Mouse (Mus musculus) midbrain, embryonic 13.5 days (tissue): Measurements from ENCODE around the gene Lgals1. TPM values are rescaled to one million over a fixed set of nuclear protein-coding genes. Genes with fewer than 3 reads are reported as not detected.
A peak's percentile ranks its signal among the peaks of the same experiment; 100 is the strongest.

Experiments used
- ATAC-seq: fragments of 200-750 bp; cut with Nextera tagmentation; 2 replicates; pipeline ENCODE4 v1.8.0; 2017; ENCODE audit warnings: mild to moderate bottlenecking, moderate TSS enrichment, moderate library complexity
- H3K27ac ChIP-seq: fragments of 300-500 bp; sonication (generic); 2 replicates; pipeline ENCODE4 v1.5.1; 2015; ENCODE audit warnings: inconsistent platforms, mild to moderate bottlenecking, moderate library complexity
- H3K27me3 ChIP-seq: fragments of 300-500 bp; sonication (generic); 2 replicates; pipeline ENCODE4 v1.6.1; 2015; ENCODE audit warnings: mild to moderate bottlenecking, inconsistent platforms
- H3K36me3 ChIP-seq: fragments of 300-500 bp; sonication (generic); 2 replicates; pipeline ENCODE4 v1.6.1; 2015; ENCODE audit warnings: mild to moderate bottlenecking, inconsistent platforms
- H3K4me1 ChIP-seq: fragments of 300-500 bp; sonication (generic); replicated peaks from 2 replicates; pipeline ENCODE4 v1.6.1; 2015; ENCODE audit warnings: inconsistent platforms
- H3K4me2 ChIP-seq: fragments of 300-500 bp; sonication (generic); replicated peaks from 2 replicates; pipeline ENCODE4 v1.6.1; 2015; ENCODE audit warnings: moderate library complexity, mild to moderate bottlenecking, inconsistent platforms
- H3K4me3 ChIP-seq: fragments of 300-500 bp; sonication (generic); replicated peaks from 2 replicates; pipeline ENCODE4 v1.5.1; 2015; ENCODE audit warnings: mild to moderate bottlenecking, inconsistent platforms
- H3K9ac ChIP-seq: fragments of 300-500 bp; sonication (generic); replicated peaks from 2 replicates; pipeline ENCODE4 v1.6.1; 2015; ENCODE audit warnings: mild to moderate bottlenecking, inconsistent platforms
- H3K9me3 ChIP-seq: fragments of 300-500 bp; sonication (generic); 2 replicates; pipeline ENCODE4 v1.6.1; 2016; ENCODE audit warnings: mild to moderate bottlenecking, inconsistent platforms
- WGBS: fragments of 180-500 bp; shearing (Covaris S2); methylation state at CpG from one replicate; pipeline ENCODE4 v1.1.7; 2015; 5-methylcytosine and 5-hydroxymethylcytosine counted together
- polyA plus RNA-seq: library from polyadenylated mRNA; unstranded; fragments of >200 nt; fragmentation: Nextera tagmentation; extraction: Ambion mirVana; gene quantifications from 2 replicates; pipeline ENCODE4 v1.2.1, GENCODE M21; 2015

Lgals1 gene
- polyA plus RNA-seq, 1 experiment from 2014 or later, result 125 TPM

- peak within 1 kb of the TSS; percentile 77 for H3K9ac ChIP-seq
- peak within 1 kb of the TSS; percentile 77 for H3K27ac ChIP-seq
- ATAC-seq, result peak; percentile 98
- H3K4me1 ChIP-seq, result peaks cover 31% of the 10 kb centered on the region
- peak within 1 kb of the TSS; percentile 58 for H3K4me3 ChIP-seq
- WGBS, result under 1% methylated on average over 24 of the region's 24 CpGs
- peak within 1 kb of the TSS; percentile 75 for H3K4me2 ChIP-seq
- no peaks in the 10 kb centered on the region for H3K9me3 ChIP-seq
- peaks cover 18% of the 10 kb centered on the region for H3K36me3 ChIP-seq
- peaks cover 17% of the 10 kb centered on the region; the same call in 1 of the 2 replicates for H3K27me3 ChIP-seq
Measured at GRCm38 (mm10) chr15:78947657-78948056, 21.1 kb downstream of the Lgals1 start, which contains the start of gene Triobp. Gene Triobp, plus strand, starts transcription at chr15:78947724.

- H3K4me2 ChIP-seq, result peak overlapping the region; percentile 75
- H3K36me3 ChIP-seq, result peaks cover 24% of the 10 kb centered on the region
- peak overlapping the region; percentile 77 for H3K9ac ChIP-seq
- H3K4me3 ChIP-seq, result peak overlapping the region; percentile 58
- no peaks in the 10 kb centered on the region for H3K9me3 ChIP-seq
- peak; percentile 51 for ATAC-seq
- H3K4me1 ChIP-seq, result peaks cover 26% of the 10 kb centered on the region
- peaks cover 17% of the 10 kb centered on the region; the same call in 1 of the 2 replicates for H3K27me3 ChIP-seq
- 5% methylated on average over 11 of the region's 11 CpGs for WGBS
- H3K27ac ChIP-seq, result peak overlapping the region; percentile 77
Measured at GRCm38 (mm10) chr15:78948152-78948725, 21.7 kb downstream of the Lgals1 start.

GRCm38 (mm10) chr15:78948883-78949282 lies 22.4 kb downstream of the Lgals1 start:
- H3K36me3 ChIP-seq, result peaks cover 30% of the 10 kb centered on the region
- 95% methylated on average over 3 of the region's 3 CpGs for WGBS
- H3K4me2 ChIP-seq, result peak overlapping the region; percentile 75
- H3K9ac ChIP-seq, result no peak overlapping the region
- H3K27me3 ChIP-seq, result peaks cover 17% of the 10 kb centered on the region; the same call in 1 of the 2 replicates
- H3K9me3 ChIP-seq, result no peaks in the 10 kb centered on the region
- H3K27ac ChIP-seq, result no peak overlapping the region
- H3K4me1 ChIP-seq, result peaks cover 26% of the 10 kb centered on the region
- no peak for ATAC-seq
- H3K4me3 ChIP-seq, result peak overlapping the region; percentile 58

- peaks cover 4% of the 10 kb centered on the region; the same call in 1 of the 2 replicates for H3K4me1 ChIP-seq
- no peak overlapping the region for H3K9ac ChIP-seq
- no peak overlapping the region for H3K4me2 ChIP-seq
- H3K9me3 ChIP-seq, result no peaks in the 10 kb centered on the region
- peaks cover 78% of the 10 kb centered on the region for H3K36me3 ChIP-seq
- H3K27me3 ChIP-seq, result no peaks in the 10 kb centered on the region
- H3K4me3 ChIP-seq, result no peak overlapping the region
- no peak overlapping the region for H3K27ac ChIP-seq
- ATAC-seq, result no peak
- WGBS, result 73% methylated on average over 3 of the region's 3 CpGs
Measured at GRCm38 (mm10) chr15:78955663-78956062, 29.1 kb downstream of the Lgals1 start.

GRCm38 (mm10) chr15:78956351-78956750 lies 29.8 kb downstream of the Lgals1 start:
- H3K4me2 ChIP-seq, result no peak overlapping the region
- no peak overlapping the region for H3K4me3 ChIP-seq
- no peaks in the 10 kb centered on the region for H3K27me3 ChIP-seq
- H3K36me3 ChIP-seq, result peaks cover 79% of the 10 kb centered on the region
- no peak for ATAC-seq
- 90% methylated on average over 4 of the region's 4 CpGs for WGBS
- no peaks in the 10 kb centered on the region for H3K9me3 ChIP-seq
- no peaks in the 10 kb centered on the region for H3K4me1 ChIP-seq
- H3K27ac ChIP-seq, result no peak overlapping the region
- H3K9ac ChIP-seq, result no peak overlapping the region

GRCm38 (mm10) chr15:78957021-78957420 lies 30.5 kb downstream of the Lgals1 start:
- Histone ChIP-seq H3K4me1 (no peaks in the 10 kb centered on the region; the same call in 1 of the 2 replicates), H3K27me3 (no peaks in the 10 kb centered on the region), H3K4me2 (no peak overlapping the region), H3K36me3 (peaks cover 80% of the 10 kb centered on the region), H3K27ac (no peak overlapping the region), H3K9me3 (no peaks in the 10 kb centered on the region), H3K9ac (no peak overlapping the region), H3K4me3 (no peak overlapping the region)
- 79% methylated on average over 15 of the region's 15 CpGs for WGBS
- ATAC-seq, result no peak

- H3K9me3 ChIP-seq, result no peaks in the 10 kb centered on the region
- H3K36me3 ChIP-seq, result peaks cover 74% of the 10 kb centered on the region
- H3K27ac ChIP-seq, result no peak overlapping the region
- no peaks in the 10 kb centered on the region for H3K27me3 ChIP-seq
- H3K4me1 ChIP-seq, result peaks cover 7% of the 10 kb centered on the region
- no peak overlapping the region for H3K4me3 ChIP-seq
- WGBS, result 95% methylated on average over 11 of the region's 11 CpGs
- no peak for ATAC-seq
- H3K9ac ChIP-seq, result no peak overlapping the region
- no peak overlapping the region for H3K4me2 ChIP-seq
Measured at GRCm38 (mm10) chr15:78959537-78959936, 33.0 kb downstream of the Lgals1 start.

- ATAC-seq, result no peak
- Histone ChIP-seq H3K4me2 (no peak overlapping the region), H3K36me3 (peaks cover 75% of the 10 kb centered on the region), H3K27ac (no peak overlapping the region), H3K4me1 (peaks cover 7% of the 10 kb centered on the region), H3K9ac (no peak overlapping the region), H3K4me3 (no peak overlapping the region), H3K9me3 (no peaks in the 10 kb centered on the region), H3K27me3 (no peaks in the 10 kb centered on the region)
- 83% methylated on average over 4 of the region's 4 CpGs for WGBS
Measured at GRCm38 (mm10) chr15:78960088-78960487, 33.6 kb downstream of the Lgals1 start.

GRCm38 (mm10) chr15:78962885-78963284 lies 36.4 kb downstream of the Lgals1 start:
- Histone ChIP-seq H3K9me3 (no peaks in the 10 kb centered on the region), H3K27ac (no peak overlapping the region), H3K27me3 (no peaks in the 10 kb centered on the region), H3K9ac (no peak overlapping the region), H3K36me3 (peaks cover 92% of the 10 kb centered on the region), H3K4me3 (no peak overlapping the region), H3K4me1 (peaks cover 7% of the 10 kb centered on the region), H3K4me2 (no peak overlapping the region)
- WGBS, result 27% methylated on average over 2 of the region's 2 CpGs
- peak; percentile 63 for ATAC-seq

- H3K4me3 ChIP-seq, result no peak overlapping the region
- ATAC-seq, result no peak
- no peaks in the 10 kb centered on the region for H3K4me1 ChIP-seq
- H3K4me2 ChIP-seq, result no peak overlapping the region
- no peak overlapping the region for H3K9ac ChIP-seq
- 75% methylated on average over 6 of the region's 6 CpGs for WGBS
- no peaks in the 10 kb centered on the region for H3K9me3 ChIP-seq
- peaks cover 50% of the 10 kb centered on the region for H3K36me3 ChIP-seq
- no peak overlapping the region for H3K27ac ChIP-seq
- no peaks in the 10 kb centered on the region for H3K27me3 ChIP-seq
Measured at GRCm38 (mm10) chr15:78971626-78972025, 45.1 kb downstream of the Lgals1 start.

- no peak overlapping the region for H3K4me2 ChIP-seq
- ATAC-seq, result no peak; the same call in 1 of the 2 replicates
- peaks cover 34% of the 10 kb centered on the region for H3K36me3 ChIP-seq
- no peak overlapping the region for H3K4me3 ChIP-seq
- no peaks in the 10 kb centered on the region for H3K9me3 ChIP-seq
- 74% methylated on average over 7 of the region's 7 CpGs for WGBS
- no peaks in the 10 kb centered on the region for H3K27me3 ChIP-seq
- H3K4me1 ChIP-seq, result peaks cover 6% of the 10 kb centered on the region
- no peak overlapping the region for H3K27ac ChIP-seq
- H3K9ac ChIP-seq, result no peak overlapping the region
Measured at GRCm38 (mm10) chr15:78973950-78974349, 47.4 kb downstream of the Lgals1 start.

GRCm38 (mm10) chr15:78977676-78978159 lies 51.2 kb downstream of the Lgals1 start:
- Histone ChIP-seq H3K4me3 (no peak overlapping the region), H3K27ac (no peak overlapping the region), H3K36me3 (peaks cover 23% of the 10 kb centered on the region), H3K27me3 (no peaks in the 10 kb centered on the region), H3K4me2 (no peak overlapping the region), H3K9ac (no peak overlapping the region; the same call in 1 of the 2 replicates), H3K4me1 (peaks cover 15% of the 10 kb centered on the region), H3K9me3 (no peaks in the 10 kb centered on the region)
- ATAC-seq, result no peak
- 84% methylated on average over 8 of the region's 8 CpGs for WGBS
